Mouse (Mus musculus): ENCODE measurements around the gene Mgat5.

DNA sequence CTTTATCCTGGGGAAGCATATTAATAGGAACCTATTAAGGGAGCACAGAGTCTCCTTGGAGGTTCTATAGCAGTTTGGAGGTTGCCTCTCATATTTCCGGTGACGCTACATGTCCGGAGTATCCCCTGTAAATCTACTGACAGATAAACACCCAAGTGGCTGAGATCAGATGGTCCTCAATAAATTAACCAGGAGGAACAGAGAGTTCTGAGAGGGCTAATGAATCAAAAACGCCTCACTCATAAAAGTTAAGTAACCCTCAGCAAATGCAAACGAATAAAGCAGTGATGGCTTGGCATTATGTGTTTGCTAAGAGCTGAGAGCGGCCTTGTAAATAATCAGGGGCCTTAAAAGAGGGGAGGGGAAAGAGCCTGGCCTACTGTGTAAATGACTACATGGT is 259.2 kb downstream of the Mgat5 start:
- no peak for TF ChIP-seq GATA1 (IDR thresholded peaks at IDR 0.05; ENCODE audit: borderline replicate concordance, low read length)
- no peak for TF ChIP-seq FLI1 (IDR thresholded peaks at IDR 0.05; ENCODE audit: low read length)
